Mouse (Mus musculus) heart, embryonic 11.5 days (tissue): ENCODE data around the gene Ttc16. TPM values are rescaled to one million over a fixed set of nuclear protein-coding genes. Genes with fewer than 3 reads are reported as not detected.

Source experiments
- ATAC-seq: fragments of 200-750 bp; cut with Nextera tagmentation; replicated peaks from 2 replicates; pipeline ENCODE4 v1.8.0; 2017; ENCODE audit warnings: moderate library complexity; ENCODE audit not compliant: insufficient number of reproducible peaks, low FRiP score, low TSS enrichment
- H3K27ac ChIP-seq: fragments of 300-500 bp; sonication (generic); 2 replicates; pipeline ENCODE4 v1.5.1; 2014; ENCODE audit warnings: mild to moderate bottlenecking, low read depth, low read length
- H3K27me3 ChIP-seq: fragments of 300-500 bp; sonication (generic); 2 replicates; pipeline ENCODE4 v1.6.1; 2014; ENCODE audit warnings: mild to moderate bottlenecking, low read length, mixed read lengths; ENCODE audit not compliant: control insufficient read depth, insufficient read depth
- H3K36me3 ChIP-seq: fragments of 300-500 bp; sonication (generic); 2 replicates; pipeline ENCODE4 v1.6.1; 2014; ENCODE audit warnings: mild to moderate bottlenecking, low read length, moderate library complexity, mixed read lengths; ENCODE audit not compliant: control insufficient read depth, insufficient read depth
- H3K4me1 ChIP-seq: fragments of 300-500 bp; sonication (generic); 2 replicates; pipeline ENCODE4 v1.6.1; 2014; ENCODE audit warnings: low read length; ENCODE audit not compliant: control insufficient read depth, insufficient read depth
- H3K4me2 ChIP-seq: fragments of 300-500 bp; sonication (generic); 2 replicates; pipeline ENCODE4 v1.6.1; 2014; ENCODE audit warnings: mild to moderate bottlenecking, moderate library complexity
- H3K4me3 ChIP-seq: fragments of 300-500 bp; sonication (generic); 2 replicates; pipeline ENCODE4 v1.5.1; 2014; ENCODE audit warnings: low read depth, low read length
- H3K9ac ChIP-seq: fragments of 300-500 bp; sonication (generic); 2 replicates; pipeline ENCODE4 v1.6.1; 2014; ENCODE audit warnings: mild to moderate bottlenecking, low read depth, low read length, moderate library complexity
- H3K9me3 ChIP-seq: fragments of 300-500 bp; sonication (generic); replicated peaks from 2 replicates; pipeline ENCODE4 v1.6.1; 2016; ENCODE audit warnings: low read length; ENCODE audit not compliant: control insufficient read depth
- WGBS: fragments of 180-500 bp; shearing (Covaris S2); extraction: QIAGEN DNeasy Blood & Tissue Kit; methylation state at CpG from one replicate; pipeline ENCODE4 v1.1.7; 2014; ENCODE audit not compliant: insufficient replicate concordance; 5-methylcytosine and 5-hydroxymethylcytosine counted together
- microRNA counts: library from miRNA; unstranded; fragments of <30 nt; microRNA quantifications from one replicate; lab custom pipeline; 2015
- microRNA-seq: library from miRNA; unstranded; fragments of <30 nt; microRNA quantifications from one replicate; pipeline ENCODE4, GENCODE M21; 2016; ENCODE audit warnings: borderline number of aligned reads
- polyA plus RNA-seq: library from polyadenylated mRNA; unstranded; fragments of >200 nt; fragmentation: Nextera tagmentation; extraction: Ambion mirVana; gene quantifications from 2 replicates; pipeline ENCODE4 v1.2.1, GENCODE M21; 2014

Ttc16 gene
- polyA plus RNA-seq, 1 experiment from 2014 or later, result 0.27 TPM

DNA sequence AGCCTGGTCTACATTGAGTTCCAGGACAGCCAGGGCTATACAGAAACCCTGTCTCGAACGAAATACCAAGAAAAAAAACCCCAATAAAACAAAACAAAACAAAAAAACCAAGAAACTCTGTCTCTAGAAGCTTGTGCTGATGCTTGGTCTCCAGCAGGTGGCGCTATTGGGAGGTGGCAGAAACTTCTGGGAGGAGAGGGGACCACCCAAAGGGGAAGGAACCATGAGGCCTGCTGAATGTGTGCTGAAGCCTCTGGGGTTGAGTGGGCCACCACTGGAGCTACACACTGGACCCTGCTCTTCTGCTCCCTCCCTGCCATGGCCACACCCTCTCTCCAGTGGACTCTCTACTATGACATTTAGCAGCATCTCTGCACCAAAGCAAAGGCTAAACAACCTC lies 66.8 kb downstream of the Ttc16 start:
- Histone ChIP-seq H3K4me1 (peaks cover 8% of the 10 kb centered on the region), H3K27ac (no peak overlapping the region), H3K4me3 (no peak overlapping the region), H3K9me3 (no peaks in the 10 kb centered on the region), H3K9ac (no peak overlapping the region), H3K4me2 (no peak overlapping the region), H3K36me3 (peaks cover 44% of the 10 kb centered on the region), H3K27me3 (no peaks in the 10 kb centered on the region)
- WGBS, result 52% methylated on average over 3 of the region's 3 CpGs
- no peak for ATAC-seq

MicroRNA genes within 50 kb of the gene (microRNA counts, 519-probe panel; counts per million panel counts)
- 32.2 counts per million for microRNA mmu-miR-2861 (lab: Ali Mortazavi, UCI)

Small RNA genes within 50 kb of the gene (microRNA-seq; reads per million reads assigned to microRNA genes)
- gene Mir2861 (not detected), gene Mir3960 (not detected)

Other genes starting within 250 kb of the Ttc16 start
- 5.2 and 5.3 TPM in 2 replicates for gene Fam102a, start 240.3 kb downstream of the Ttc16 start, polyA plus RNA-seq
- gene Dpm2, start 204.8 kb downstream of the Ttc16 start, polyA plus RNA-seq, result 81.7 and 85.3 TPM in 2 replicates
- 0.31 and 0.51 TPM in 2 replicates for gene Pip5kl1, start 200.8 kb downstream of the Ttc16 start, polyA plus RNA-seq
- gene 9430097D07Rik, start 199.9 kb downstream of the Ttc16 start, polyA plus RNA-seq, result 0.17 TPM in 1 of 2 replicates, not detected in the other
- 32.9 and 40.9 TPM in 2 replicates for gene St6galnac4, start 188.5 kb downstream of the Ttc16 start, polyA plus RNA-seq
- 8.3 and 9.3 TPM in 2 replicates for gene St6galnac6, start 175.9 kb downstream of the Ttc16 start, polyA plus RNA-seq
- gene Ak1, start 153.9 kb downstream of the Ttc16 start, polyA plus RNA-seq, result 212 and 221 TPM in 2 replicates
- 113 and 127 TPM in 2 replicates for gene Eng, start 129.0 kb downstream of the Ttc16 start, polyA plus RNA-seq
- 14.5 and 15.3 TPM in 2 replicates for gene Fpgs, start 71.5 kb downstream of the Ttc16 start, polyA plus RNA-seq
- gene Cdk9, start 62.6 kb downstream of the Ttc16 start, polyA plus RNA-seq, result 53.8 and 61.2 TPM in 2 replicates
- gene Sh2d3c, start 54.6 kb downstream of the Ttc16 start, polyA plus RNA-seq, result 26.4 and 29.1 TPM in 2 replicates
- 0.32 and 0.46 TPM in 2 replicates for gene 6330409D20Rik, start 34.6 kb downstream of the Ttc16 start, polyA plus RNA-seq
- gene Tor2a, start 18.4 kb downstream of the Ttc16 start, polyA plus RNA-seq, result 39.8 and 46.6 TPM in 2 replicates
- 3.7 and 5.7 TPM in 2 replicates for gene Ptrh1, start 153 bp upstream of the Ttc16 start, polyA plus RNA-seq
- gene Cfap157, start 8.8 kb upstream of the Ttc16 start, polyA plus RNA-seq, result 0.57 and 0.84 TPM in 2 replicates
- gene Stxbp1, start 71.6 kb upstream of the Ttc16 start, polyA plus RNA-seq, result 20.6 and 26.1 TPM in 2 replicates
- gene Fam129b, start 100.5 kb upstream of the Ttc16 start, polyA plus RNA-seq, result 21.5 and 24.2 TPM in 2 replicates
- 131 and 158 TPM in 2 replicates for gene Rpl12, start 185.9 kb upstream of the Ttc16 start, polyA plus RNA-seq
- gene Lrsam1, start 186.0 kb upstream of the Ttc16 start, polyA plus RNA-seq, result 6.7 and 7.4 TPM in 2 replicates
- gene Slc2a8, start 206.4 kb upstream of the Ttc16 start, polyA plus RNA-seq, result 12.1 and 13.2 TPM in 2 replicates